Mouse (Mus musculus) kidney, embryonic 15.5 days (tissue): ENCODE measurements around the gene Pla2g15. TPM values are rescaled to one million over a fixed set of nuclear protein-coding genes. Genes with fewer than 3 reads are reported as not detected.
A peak's percentile ranks its signal among the peaks of the same experiment; 100 is the strongest.

Experiments used
- ATAC-seq: fragments of 200-750 bp; cut with Nextera tagmentation; replicated peaks from 2 replicates; pipeline ENCODE4 v1.8.0; 2017; ENCODE audit warnings: moderate TSS enrichment; ENCODE audit not compliant: low FRiP score
- H3K27ac ChIP-seq: fragments of 300-500 bp; sonication (generic); 2 replicates; pipeline ENCODE4 v1.5.1; 2015; ENCODE audit warnings: mild to moderate bottlenecking, inconsistent platforms
- H3K27me3 ChIP-seq: fragments of 300-500 bp; sonication (generic); 2 replicates; pipeline ENCODE4 v1.6.1; 2015; ENCODE audit warnings: inconsistent platforms
- H3K36me3 ChIP-seq: fragments of 300-500 bp; sonication (generic); 2 replicates; pipeline ENCODE4 v1.6.1; 2015; ENCODE audit warnings: inconsistent platforms
- H3K4me1 ChIP-seq: fragments of 300-500 bp; sonication (generic); 2 replicates; pipeline ENCODE4 v1.6.1; 2015; ENCODE audit warnings: inconsistent platforms
- H3K4me2 ChIP-seq: fragments of 300-500 bp; sonication (generic); 2 replicates; pipeline ENCODE4 v1.6.1; 2015; ENCODE audit warnings: moderate library complexity, mild to moderate bottlenecking, inconsistent platforms
- H3K4me3 ChIP-seq: fragments of 300-500 bp; sonication (generic); replicated peaks from 2 replicates; pipeline ENCODE4 v1.5.1; 2015; ENCODE audit warnings: mild to moderate bottlenecking, inconsistent platforms
- H3K9ac ChIP-seq: fragments of 300-500 bp; sonication (generic); 2 replicates; pipeline ENCODE4 v1.6.1; 2015; ENCODE audit warnings: mild to moderate bottlenecking, inconsistent platforms
- H3K9me3 ChIP-seq: fragments of 300-500 bp; sonication (generic); replicated peaks from 2 replicates; pipeline ENCODE4 v1.6.1; 2016; ENCODE audit warnings: inconsistent platforms
- WGBS: fragments of 180-500 bp; shearing (Covaris S2); methylation state at CpG from one replicate; pipeline ENCODE4 v1.1.7; 2015; ENCODE audit warnings: mixed read lengths; 5-methylcytosine and 5-hydroxymethylcytosine counted together
- polyA plus RNA-seq: library from polyadenylated mRNA; unstranded; fragments of >200 nt; fragmentation: Nextera tagmentation; extraction: Ambion mirVana; gene quantifications from 2 replicates; pipeline ENCODE4 v1.2.1, GENCODE M21; 2015

Gene Pla2g15
- polyA plus RNA-seq, 1 experiment from 2014 or later: 13.9 TPM

- H3K4me1 ChIP-seq: peaks cover 10% of the 10 kb centered on the region
- H3K4me3 ChIP-seq: peak overlapping the region; percentile 74
- 75% methylated on average over 9 of the region's 9 CpGs for WGBS
- H3K9ac ChIP-seq: peak overlapping the region; percentile 69
- H3K27me3 ChIP-seq: no peaks in the 10 kb centered on the region
- peaks cover 13% of the 10 kb centered on the region; the same call in 1 of the 2 replicates for H3K36me3 ChIP-seq
- H3K27ac ChIP-seq: no peak overlapping the region
- no peaks in the 10 kb centered on the region for H3K9me3 ChIP-seq
- peak overlapping the region; percentile 81 for H3K4me2 ChIP-seq
- no peak for ATAC-seq
These were observed 842 bp downstream of the Pla2g15 start for GRCm38 (mm10) chr8:106151041-106151440.

GRCm38 (mm10) chr8:106152876-106153275, 2.7 kb downstream of the Pla2g15 start:
- peaks cover 10% of the 10 kb centered on the region for H3K4me1 ChIP-seq
- no peaks in the 10 kb centered on the region for H3K9me3 ChIP-seq
- no peak overlapping the region for H3K4me2 ChIP-seq
- H3K36me3 ChIP-seq: peaks cover 21% of the 10 kb centered on the region
- H3K27me3 ChIP-seq: no peaks in the 10 kb centered on the region
- no peak overlapping the region for H3K4me3 ChIP-seq
- no peak for ATAC-seq
- no peak overlapping the region for H3K9ac ChIP-seq
- WGBS: 70% methylated on average over 4 of the region's 4 CpGs
- 0 out of 2 replicates have a peak overlapping the region, but pooled peaks have one; percentile 3 for H3K27ac ChIP-seq

- ATAC-seq: no peak
- Histone ChIP-seq H3K36me3 (peaks cover 57% of the 10 kb centered on the region), H3K9me3 (no peaks in the 10 kb centered on the region), H3K27me3 (no peaks in the 10 kb centered on the region), H3K4me1 (no peaks in the 10 kb centered on the region), H3K9ac (no peak overlapping the region), H3K4me2 (no peak overlapping the region), H3K27ac (no peak overlapping the region), H3K4me3 (no peak overlapping the region)
- 93% methylated on average over 1 of the region's 1 CpGs for WGBS
These were observed 7.2 kb downstream of the Pla2g15 start for GRCm38 (mm10) chr8:106157419-106157818.

GRCm38 (mm10) chr8:106158381-106158780, 8.2 kb downstream of the Pla2g15 start:
- WGBS: 91% methylated on average over 10 of the region's 10 CpGs
- Histone ChIP-seq H3K27ac (no peak overlapping the region), H3K36me3 (peaks cover 67% of the 10 kb centered on the region), H3K9me3 (no peaks in the 10 kb centered on the region), H3K9ac (no peak overlapping the region), H3K4me1 (no peaks in the 10 kb centered on the region), H3K4me2 (no peak overlapping the region), H3K4me3 (no peak overlapping the region), H3K27me3 (no peaks in the 10 kb centered on the region)
- ATAC-seq: no peak

GRCm38 (mm10) chr8:106159876-106160275, 9.7 kb downstream of the Pla2g15 start:
- H3K9me3 ChIP-seq: no peaks in the 10 kb centered on the region
- no peak overlapping the region for H3K27ac ChIP-seq
- H3K36me3 ChIP-seq: peaks cover 74% of the 10 kb centered on the region
- no peak overlapping the region for H3K9ac ChIP-seq
- no peaks in the 10 kb centered on the region for H3K4me1 ChIP-seq
- H3K4me3 ChIP-seq: no peak overlapping the region
- WGBS: 87% methylated on average over 6 of the region's 6 CpGs
- H3K4me2 ChIP-seq: no peak overlapping the region
- no peak for ATAC-seq
- no peaks in the 10 kb centered on the region for H3K27me3 ChIP-seq

- Histone ChIP-seq H3K4me2 (no peak overlapping the region), H3K27ac (no peak overlapping the region), H3K9me3 (no peaks in the 10 kb centered on the region), H3K4me1 (peaks cover 6% of the 10 kb centered on the region; the same call in 1 of the 2 replicates), H3K36me3 (peaks cover 54% of the 10 kb centered on the region), H3K4me3 (no peak overlapping the region), H3K27me3 (no peaks in the 10 kb centered on the region), H3K9ac (no peak overlapping the region)
- no peak for ATAC-seq
- 87% methylated on average over 9 of the region's 9 CpGs for WGBS
These were observed 13.1 kb downstream of the Pla2g15 start for GRCm38 (mm10) chr8:106163251-106163650.

GRCm38 (mm10) chr8:106165460-106165859, 15.3 kb downstream of the Pla2g15 start:
- no peak overlapping the region for H3K4me2 ChIP-seq
- 47% methylated on average over 4 of the region's 4 CpGs for WGBS
- ATAC-seq: no peak

GRCm38 (mm10) chr8:106168356-106169016, 18.3 kb downstream of the Pla2g15 start, which contains the start of gene Slc7a6:
TSS of gene Slc7a6 (plus strand) at chr8:106168857.
- under 1% methylated on average over 59 of the region's 59 CpGs for WGBS

More at GRCm38 (mm10) chr8:106165460-106165859, 15.3 kb downstream of the Pla2g15 start:
- no peak overlapping the region for H3K9ac ChIP-seq
- H3K4me1 ChIP-seq: peaks cover 16% of the 10 kb centered on the region
- no peaks in the 10 kb centered on the region for H3K27me3 ChIP-seq
- H3K4me3 ChIP-seq: no peak overlapping the region
- peaks cover 41% of the 10 kb centered on the region for H3K36me3 ChIP-seq
- no peaks in the 10 kb centered on the region for H3K9me3 ChIP-seq
- H3K27ac ChIP-seq: no peak overlapping the region

GRCm38 (mm10) chr8:106169017-106169933, 19.1 kb downstream of the Pla2g15 start:
- Histone ChIP-seq H3K9ac (peak overlapping the region; percentile 83), H3K4me3 (peak overlapping the region; percentile 91), H3K27ac (peak overlapping the region; percentile 86), H3K4me2 (peak overlapping the region; percentile 96), H3K4me1 (peaks cover 16% of the 10 kb centered on the region), H3K9me3 (no peaks in the 10 kb centered on the region), H3K27me3 (no peaks in the 10 kb centered on the region), H3K36me3 (peaks cover 3% of the 10 kb centered on the region; the same call in 1 of the 2 replicates)
- under 1% methylated on average over 54 of the region's 54 CpGs for WGBS
- ATAC-seq: peak; percentile 68

More at GRCm38 (mm10) chr8:106168356-106169016, 18.3 kb downstream of the Pla2g15 start, which contains the start of gene Slc7a6:
- H3K36me3 ChIP-seq: peaks cover 11% of the 10 kb centered on the region; the same call in 1 of the 2 replicates
- H3K4me1 ChIP-seq: peaks cover 16% of the 10 kb centered on the region
- peak within 1 kb of the TSS; percentile 83 for H3K9ac ChIP-seq
- peak; percentile 85 for ATAC-seq
- H3K4me3 ChIP-seq: peak within 1 kb of the TSS; percentile 91
- no peaks in the 10 kb centered on the region for H3K9me3 ChIP-seq
- H3K4me2 ChIP-seq: peak within 1 kb of the TSS; percentile 96
- H3K27ac ChIP-seq: peak within 1 kb of the TSS; percentile 86
- H3K27me3 ChIP-seq: no peaks in the 10 kb centered on the region

- Histone ChIP-seq H3K4me1 (peaks cover 16% of the 10 kb centered on the region), H3K4me3 (peak overlapping the region; percentile 91), H3K27ac (no peak overlapping the region), H3K9ac (peak overlapping the region; percentile 83), H3K4me2 (peak overlapping the region; percentile 96), H3K36me3 (no peaks in the 10 kb centered on the region), H3K9me3 (no peaks in the 10 kb centered on the region), H3K27me3 (no peaks in the 10 kb centered on the region)
- no peak for ATAC-seq
- WGBS: 28% methylated on average over 6 of the region's 6 CpGs
These were observed 19.8 kb downstream of the Pla2g15 start for GRCm38 (mm10) chr8:106169934-106170480.

- Histone ChIP-seq H3K27me3 (no peaks in the 10 kb centered on the region), H3K4me1 (peaks cover 22% of the 10 kb centered on the region), H3K9ac (no peak overlapping the region), H3K27ac (no peak overlapping the region), H3K36me3 (no peaks in the 10 kb centered on the region), H3K9me3 (no peaks in the 10 kb centered on the region), H3K4me3 (no peak overlapping the region), H3K4me2 (no peak overlapping the region)
- WGBS: 90% methylated on average over 3 of the region's 3 CpGs
- ATAC-seq: no peak
These were observed 23.4 kb downstream of the Pla2g15 start for GRCm38 (mm10) chr8:106173566-106173965.
